Mouse (Mus musculus) mature B cell (primary cell): ENCODE data around the gene Rae1.

Source experiments
- in situ Hi-C: fragments of 300-500 bp; cut with MboI; formaldehyde crosslinking; loops from 2 replicates; pipeline ENCODE4 v1.14.3; 2019

The Rae1 gene

GRCm38 (mm10) chr2:172999630-173000284 lies at the start of gene Rae1:
Gene Rae1, plus strand, starts transcription at chr2:173000117.
- in situ Hi-C loops: loop anchor here (5.0 to 10.0 kb wide), 3 partner anchors 83 to 625 kb away; partner anchors contain the start of genes Aurka and Cstf1

GRCm38 (mm10) chr2:172950119-172950676 lies 49.7 kb upstream of the Rae1 start:
- in situ Hi-C loops: no loop called here

- in situ Hi-C loops: no loop called here
Observed at GRCm38 (mm10) chr2:172950722-172951121, 49.2 kb upstream of the Rae1 start.

GRCm38 (mm10) chr2:172951976-172952375 lies 47.9 kb upstream of the Rae1 start:
- in situ Hi-C loops: no loop called here

GRCm38 (mm10) chr2:172958579-172958978 lies 41.3 kb upstream of the Rae1 start:
- in situ Hi-C loops: no loop called here

GRCm38 (mm10) chr2:172959006-172959768 lies 40.7 kb upstream of the Rae1 start:
- in situ Hi-C loops: no loop called here

GRCm38 (mm10) chr2:172960350-172960749 lies 39.6 kb upstream of the Rae1 start:
- in situ Hi-C loops: no loop called here

GRCm38 (mm10) chr2:172961211-172961610 lies 38.7 kb upstream of the Rae1 start:
- in situ Hi-C loops: no loop called here

- in situ Hi-C loops: no loop called here
Observed at GRCm38 (mm10) chr2:172965249-172965648, 34.7 kb upstream of the Rae1 start.

- in situ Hi-C loops: no loop called here
Observed at GRCm38 (mm10) chr2:172966480-172966879, 33.4 kb upstream of the Rae1 start.

- in situ Hi-C loops: no loop called here
Observed at GRCm38 (mm10) chr2:172971865-172972264, 28.1 kb upstream of the Rae1 start.

GRCm38 (mm10) chr2:172973806-172974565 lies 25.9 kb upstream of the Rae1 start:
- in situ Hi-C loops: no loop called here

- in situ Hi-C loops: no loop called here
Observed at GRCm38 (mm10) chr2:172974701-172975100, 25.2 kb upstream of the Rae1 start.

- in situ Hi-C loops: no loop called here
Observed at GRCm38 (mm10) chr2:172975159-172975558, 24.8 kb upstream of the Rae1 start.

GRCm38 (mm10) chr2:172976661-172977238 lies 23.2 kb upstream of the Rae1 start:
- in situ Hi-C loops: no loop called here

- in situ Hi-C loops: no loop called here
Observed at GRCm38 (mm10) chr2:172977409-172978130, 22.3 kb upstream of the Rae1 start, which contains the start of gene Spo11. Gene Spo11, plus strand, starts transcription at chr2:172977700.

- in situ Hi-C loops: no loop called here
Observed at GRCm38 (mm10) chr2:172978131-172978633, 21.7 kb upstream of the Rae1 start.

GRCm38 (mm10) chr2:172979666-172980345 lies 20.1 kb upstream of the Rae1 start:
- in situ Hi-C loops: no loop called here

- in situ Hi-C loops: no loop called here
Observed at GRCm38 (mm10) chr2:172982776-172983561, 16.9 kb upstream of the Rae1 start.
